Mouse (Mus musculus) brain, embryonic 14.5 days (tissue): ENCODE measurements around the gene Gm10337.

Experiments
- CTCF ChIP-seq: fragments of 200-500 bp; IDR thresholded peaks from 2 replicates; pipeline ENCODE4 v1.5.1; 2012; ENCODE audit warnings: inconsistent platforms, mild to moderate bottlenecking, moderate library complexity, borderline replicate concordance; ENCODE audit not compliant: insufficient read depth, insufficient read length; ENCODE audit errors: extremely low read depth
- POLR2A ChIP-seq: fragments of 200-500 bp; IDR thresholded peaks from 2 replicates; pipeline ENCODE4 v1.6.1; 2012; ENCODE audit warnings: mild to moderate bottlenecking, inconsistent platforms, borderline replicate concordance; ENCODE audit not compliant: poor library complexity, insufficient read depth, insufficient read length, severe bottlenecking; ENCODE audit errors: extremely low read depth

- no peak for TF ChIP-seq CTCF
- no peak for TF ChIP-seq POLR2A
Measured at GRCm38 (mm10) chr15:102515791-102516190, 12.3 kb downstream of the Gm10337 start.
